Mouse (Mus musculus): ENCODE results near the gene Kcnmb3.

DNA sequence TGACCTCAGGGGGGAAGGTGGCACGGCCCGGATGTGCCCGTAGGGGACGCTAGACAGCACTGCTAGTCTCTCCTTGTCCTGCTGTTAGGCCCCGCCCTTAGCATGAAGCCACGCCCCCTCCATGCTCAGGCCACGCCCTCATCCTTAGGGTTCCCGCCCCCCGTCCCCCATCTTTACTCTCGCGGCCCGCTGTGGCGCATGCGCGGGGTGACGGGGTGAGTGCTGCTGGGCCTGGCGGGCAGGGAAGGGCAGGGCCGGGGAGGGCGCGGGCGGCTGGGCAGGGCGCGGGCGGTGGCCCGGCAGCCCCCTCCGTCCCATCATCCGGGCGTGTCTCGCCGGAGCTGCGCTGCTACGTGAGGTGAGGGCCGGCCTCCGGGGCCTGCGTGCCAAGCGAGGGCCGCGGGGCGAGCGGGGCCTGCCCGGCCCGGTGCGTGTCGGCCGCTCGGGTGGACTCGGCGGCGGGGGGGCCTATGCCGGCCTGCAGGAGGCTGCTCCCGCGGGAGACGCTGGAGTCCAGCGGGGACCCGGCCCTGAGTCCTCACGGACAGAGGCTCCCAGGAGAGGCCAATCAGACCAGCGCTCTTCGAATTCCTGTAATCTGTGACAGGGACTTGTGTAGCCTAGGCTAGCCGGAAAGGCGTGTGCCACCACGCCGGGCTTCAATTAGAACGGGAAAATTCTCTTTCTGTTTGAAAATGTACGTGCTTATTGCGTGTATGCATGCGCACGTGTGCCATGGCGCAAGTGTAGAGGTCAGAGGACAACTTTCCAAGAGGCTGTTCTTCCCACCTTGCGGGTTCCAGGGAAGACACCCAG lies 18.6 kb upstream of the Kcnmb3 start:
- peak; percentile 76; the same call in 1 of the 2 replicates for TF ChIP-seq POLR2A (IDR thresholded peaks at IDR 0.05; ENCODE audit: borderline replicate concordance, extremely low read depth, low read depth, low read length)
- peak; percentile 84 for TF ChIP-seq CTCF (IDR thresholded peaks at IDR 0.05; ENCODE audit: insufficient read depth, low read length)

Measured in lung, adult 2 months (tissue).